Mouse (Mus musculus) embryonic facial prominence, embryonic 14.5 days (tissue): ENCODE results near the gene Cd8a. TPM values are rescaled to one million over a fixed set of nuclear protein-coding genes. Genes with fewer than 3 reads are reported as not detected.

Experiments
- ATAC-seq: fragments of 200-750 bp; cut with Nextera tagmentation; 2 replicates; pipeline ENCODE4 v1.8.0; 2017; ENCODE audit warnings: low read depth, moderate number of reproducible peaks, moderate TSS enrichment
- DNase-seq: peaks from one replicate; pipeline ENCODE4 v3.0.0-alpha.2; 2015; ENCODE audit warnings: low spot score
- H3K27ac ChIP-seq: fragments of 300-500 bp; sonication (generic); replicated peaks from 2 replicates; pipeline ENCODE4 v1.5.1; 2014; ENCODE audit warnings: low read depth, mild to moderate bottlenecking, low read length, moderate library complexity
- H3K27me3 ChIP-seq: fragments of 300-500 bp; sonication (generic); replicated peaks from 2 replicates; pipeline ENCODE4 v1.6.1; 2014; ENCODE audit warnings: low read length; ENCODE audit not compliant: control insufficient read depth, insufficient read depth
- H3K36me3 ChIP-seq: fragments of 300-500 bp; sonication (generic); 2 replicates; pipeline ENCODE4 v1.6.1; 2014; ENCODE audit warnings: low read length, mixed read lengths; ENCODE audit not compliant: control insufficient read depth, insufficient read depth
- H3K4me1 ChIP-seq: fragments of 300-500 bp; sonication (generic); 2 replicates; pipeline ENCODE4 v1.6.1; 2014; ENCODE audit warnings: antibody characterized with exemption, low read length; ENCODE audit not compliant: control insufficient read depth, insufficient read depth
- H3K4me2 ChIP-seq: fragments of 300-500 bp; sonication (generic); 2 replicates; pipeline ENCODE4 v1.6.1; 2014; ENCODE audit warnings: low read depth, mild to moderate bottlenecking, low read length, moderate library complexity, mixed read lengths
- H3K4me3 ChIP-seq: fragments of 300-500 bp; sonication (generic); 2 replicates; pipeline ENCODE4 v1.5.1; 2014; ENCODE audit warnings: low read depth, mild to moderate bottlenecking, low read length
- H3K9ac ChIP-seq: fragments of 300-500 bp; sonication (generic); 2 replicates; pipeline ENCODE4 v1.6.1; 2014; ENCODE audit warnings: low read depth, mild to moderate bottlenecking, low read length, moderate library complexity, mixed read lengths
- H3K9me3 ChIP-seq: fragments of 300-500 bp; sonication (generic); 2 replicates; pipeline ENCODE4 v1.6.1; 2016; ENCODE audit warnings: low read length; ENCODE audit not compliant: control insufficient read depth
- WGBS: fragments of 180-500 bp; shearing (Covaris S2); extraction: QIAGEN DNeasy Blood & Tissue Kit; methylation state at CpG from one replicate; pipeline ENCODE4 v1.1.7; 2014; 5-methylcytosine and 5-hydroxymethylcytosine counted together
- polyA plus RNA-seq: library from polyadenylated mRNA; unstranded; fragments of >200 nt; fragmentation: Nextera tagmentation; extraction: Ambion mirVana; gene quantifications from 2 replicates; pipeline ENCODE4 v1.2.1, GENCODE M21; 2014

The Cd8a gene
- polyA plus RNA-seq, 1 experiment from 2014 or later: not detected

- ATAC-seq (no peak), DNase-seq (no peak)
- H3K36me3 ChIP-seq: peaks cover 13% of the 10 kb centered on the region; the same call in 1 of the 2 replicates
- H3K4me1 ChIP-seq: no peaks in the 10 kb centered on the region
- H3K4me2 ChIP-seq: no peak overlapping the region
- H3K9me3 ChIP-seq: no peaks in the 10 kb centered on the region
- WGBS: 88% methylated on average over 3 of the region's 3 CpGs
- no peak overlapping the region for H3K27ac ChIP-seq
- no peaks in the 10 kb centered on the region for H3K27me3 ChIP-seq
- no peak overlapping the region for H3K4me3 ChIP-seq
- no peak overlapping the region for H3K9ac ChIP-seq
Measured at GRCm38 (mm10) chr6:71418874-71419273, 45.6 kb downstream of the Cd8a start.

- no peaks in the 10 kb centered on the region for H3K9me3 ChIP-seq
- 92% methylated on average over 6 of the region's 6 CpGs for WGBS
- ATAC-seq (no peak), DNase-seq (no peak)
- no peaks in the 10 kb centered on the region for H3K27me3 ChIP-seq
- no peaks in the 10 kb centered on the region for H3K4me1 ChIP-seq
- 0 out of 2 replicates have a peak, but pooled peaks cover 13% of the 10 kb centered on the region for H3K36me3 ChIP-seq
- no peak overlapping the region for H3K9ac ChIP-seq
- no peak overlapping the region for H3K27ac ChIP-seq
- H3K4me2 ChIP-seq: no peak overlapping the region
- no peak overlapping the region for H3K4me3 ChIP-seq
Measured at GRCm38 (mm10) chr6:71420848-71421247, 47.6 kb downstream of the Cd8a start.

GRCm38 (mm10) chr6:71422162-71422561 lies 48.9 kb downstream of the Cd8a start:
- no peak overlapping the region for H3K4me2 ChIP-seq
- H3K4me3 ChIP-seq: no peak overlapping the region
- no peak for ATAC-seq
- WGBS: 84% methylated on average over 3 of the region's 3 CpGs
- no peak for DNase-seq
- H3K4me1 ChIP-seq: no peaks in the 10 kb centered on the region
- no peak overlapping the region for H3K27ac ChIP-seq
- H3K9me3 ChIP-seq: no peaks in the 10 kb centered on the region
- H3K9ac ChIP-seq: no peak overlapping the region
- peaks cover 17% of the 10 kb centered on the region; the same call in 1 of the 2 replicates for H3K36me3 ChIP-seq
- H3K27me3 ChIP-seq: no peaks in the 10 kb centered on the region

- no peak overlapping the region for H3K4me3 ChIP-seq
- ATAC-seq (no peak), DNase-seq (no peak)
- peaks cover 17% of the 10 kb centered on the region; the same call in 1 of the 2 replicates for H3K36me3 ChIP-seq
- H3K9ac ChIP-seq: no peak overlapping the region
- H3K4me1 ChIP-seq: no peaks in the 10 kb centered on the region
- 91% methylated on average over 3 of the region's 3 CpGs for WGBS
- no peaks in the 10 kb centered on the region for H3K27me3 ChIP-seq
- no peak overlapping the region for H3K4me2 ChIP-seq
- no peak overlapping the region for H3K27ac ChIP-seq
- no peaks in the 10 kb centered on the region for H3K9me3 ChIP-seq
Measured at GRCm38 (mm10) chr6:71423116-71423515, 49.9 kb downstream of the Cd8a start.

GRCm38 (mm10) chr6:71425681-71426080 lies 52.5 kb downstream of the Cd8a start:
- peaks cover 17% of the 10 kb centered on the region; the same call in 1 of the 2 replicates for H3K36me3 ChIP-seq
- ATAC-seq: no peak
- H3K27me3 ChIP-seq: no peaks in the 10 kb centered on the region
- H3K4me2 ChIP-seq: no peak overlapping the region
- DNase-seq: peak; percentile 10
- 72% methylated on average over 6 of the region's 6 CpGs for WGBS
- no peak overlapping the region for H3K4me3 ChIP-seq
- H3K9me3 ChIP-seq: no peaks in the 10 kb centered on the region
- no peak overlapping the region for H3K27ac ChIP-seq
- H3K9ac ChIP-seq: no peak overlapping the region
- no peaks in the 10 kb centered on the region for H3K4me1 ChIP-seq

GRCm38 (mm10) chr6:71427996-71428725 lies 54.9 kb downstream of the Cd8a start:
- 80% methylated on average over 4 of the region's 4 CpGs for WGBS
- no peak for ATAC-seq
- H3K4me2 ChIP-seq: no peak overlapping the region

More at GRCm38 (mm10) chr6:71427996-71428725, 54.9 kb downstream of the Cd8a start:
- peaks cover 17% of the 10 kb centered on the region; the same call in 1 of the 2 replicates for H3K36me3 ChIP-seq
- H3K9me3 ChIP-seq: no peaks in the 10 kb centered on the region
- no peaks in the 10 kb centered on the region for H3K27me3 ChIP-seq
- peaks cover 7% of the 10 kb centered on the region; the same call in 1 of the 2 replicates for H3K4me1 ChIP-seq
- H3K27ac ChIP-seq: no peak overlapping the region
- H3K9ac ChIP-seq: no peak overlapping the region
- DNase-seq: no peak
- no peak overlapping the region for H3K4me3 ChIP-seq

Other genes starting within 250 kb of the Cd8a start
- gene Thnsl2, start 229.0 kb upstream of the Cd8a start, polyA plus RNA-seq: 7.6 and 8.1 TPM in 2 replicates
- not detected in 2 replicates for gene Fabp1, start 173.6 kb upstream of the Cd8a start, polyA plus RNA-seq
- 47.4 and 47.5 TPM in 2 replicates for gene Krcc1, start 101.8 kb upstream of the Cd8a start, polyA plus RNA-seq
- 28.9 and 31.5 TPM in 2 replicates for gene Smyd1, start 51.2 kb upstream of the Cd8a start, polyA plus RNA-seq
- gene Cd8b1, start 50.6 kb upstream of the Cd8a start, polyA plus RNA-seq: not detected in 2 replicates
- 8.3 and 9.6 TPM in 2 replicates for gene Rmnd5a, start 67.2 kb downstream of the Cd8a start, polyA plus RNA-seq
- 20.7 and 21.2 TPM in 2 replicates for gene Rnf103, start 120.5 kb downstream of the Cd8a start, polyA plus RNA-seq
- gene Chmp3, start 170.4 kb downstream of the Cd8a start, polyA plus RNA-seq: 69.6 and 70.3 TPM in 2 replicates